Mouse (Mus musculus) c-Kit-negative CD71-positive TER-119-positive erythroid progenitor cells, embryonic 14.5 days (primary cell): Measurements from ENCODE around the gene Mettl6.
"Not testable (repeated sequence)": the region's sequence is repeated elsewhere in the genome, so short reads cannot be mapped to it uniquely, and the experiment has no call there.

ENCODE experiments used
- DNase-seq: peaks from one replicate; pipeline ENCODE4 v3.0.0-alpha.2; 2013; ENCODE audit warnings: low read depth, low spot score

The Mettl6 gene

GRCm38 (mm10) chr14:31473297-31473696 is 21.5 kb downstream of the Mettl6 start:
- no peak for DNase-seq

- DNase-seq: peak; percentile 51
Measured at GRCm38 (mm10) chr14:31472451-31473061, 22.3 kb downstream of the Mettl6 start.

- DNase-seq: no peak
Measured at GRCm38 (mm10) chr14:31469711-31470110, 25.1 kb downstream of the Mettl6 start.

- no peak for DNase-seq
Measured at GRCm38 (mm10) chr14:31464176-31464575, 30.7 kb downstream of the Mettl6 start.

GRCm38 (mm10) chr14:31462886-31463285 is 32.0 kb downstream of the Mettl6 start:
- no peak for DNase-seq

GRCm38 (mm10) chr14:31462226-31462625 is 32.6 kb downstream of the Mettl6 start:
- not testable (repeated sequence) for DNase-seq

- no peak for DNase-seq
Measured at GRCm38 (mm10) chr14:31458006-31458405, 36.8 kb downstream of the Mettl6 start.

GRCm38 (mm10) chr14:31456064-31456721 is 38.6 kb downstream of the Mettl6 start:
- no peak for DNase-seq

GRCm38 (mm10) chr14:31454849-31455566 is 39.8 kb downstream of the Mettl6 start:
- DNase-seq: no peak

- not testable (repeated sequence) for DNase-seq
Measured at GRCm38 (mm10) chr14:31453946-31454345, 40.9 kb downstream of the Mettl6 start.

GRCm38 (mm10) chr14:31448994-31449393 is 45.8 kb downstream of the Mettl6 start:
- DNase-seq: no peak

GRCm38 (mm10) chr14:31443616-31444015 is 51.2 kb downstream of the Mettl6 start:
- no peak for DNase-seq

GRCm38 (mm10) chr14:31440725-31441124 is 54.1 kb downstream of the Mettl6 start:
- DNase-seq: no peak

GRCm38 (mm10) chr14:31440230-31440629 is 54.6 kb downstream of the Mettl6 start:
- DNase-seq: no peak

- no peak for DNase-seq
Measured at GRCm38 (mm10) chr14:31439279-31439678, 55.6 kb downstream of the Mettl6 start.

- DNase-seq: no peak
Measured at GRCm38 (mm10) chr14:31437826-31438529, 56.9 kb downstream of the Mettl6 start.

- DNase-seq: peak; percentile 38
Measured at GRCm38 (mm10) chr14:31435930-31436693, 58.7 kb downstream of the Mettl6 start, which contains the start of gene Sh3bp5. Gene Sh3bp5 (minus strand): TSS chr14:31436078.

GRCm38 (mm10) chr14:31435018-31435915 is 59.6 kb downstream of the Mettl6 start:
- no peak for DNase-seq

GRCm38 (mm10) chr14:31434426-31434825 is 60.4 kb downstream of the Mettl6 start:
- no peak for DNase-seq

- DNase-seq: no peak
Measured at GRCm38 (mm10) chr14:31433851-31434360, 60.9 kb downstream of the Mettl6 start.
